Mouse (Mus musculus) kidney, postnatal 25 days (tissue): ENCODE data around the gene Tmem125.
A peak's percentile ranks its signal among the peaks of the same experiment; 100 is the strongest.

Source experiments
- DNase-seq, 2 experiments: peaks; one replicate each; pipeline ENCODE4 v3.0.0; 2021; ENCODE audit warnings: mixed read lengths in 2 of 2

Gene Tmem125

DNA sequence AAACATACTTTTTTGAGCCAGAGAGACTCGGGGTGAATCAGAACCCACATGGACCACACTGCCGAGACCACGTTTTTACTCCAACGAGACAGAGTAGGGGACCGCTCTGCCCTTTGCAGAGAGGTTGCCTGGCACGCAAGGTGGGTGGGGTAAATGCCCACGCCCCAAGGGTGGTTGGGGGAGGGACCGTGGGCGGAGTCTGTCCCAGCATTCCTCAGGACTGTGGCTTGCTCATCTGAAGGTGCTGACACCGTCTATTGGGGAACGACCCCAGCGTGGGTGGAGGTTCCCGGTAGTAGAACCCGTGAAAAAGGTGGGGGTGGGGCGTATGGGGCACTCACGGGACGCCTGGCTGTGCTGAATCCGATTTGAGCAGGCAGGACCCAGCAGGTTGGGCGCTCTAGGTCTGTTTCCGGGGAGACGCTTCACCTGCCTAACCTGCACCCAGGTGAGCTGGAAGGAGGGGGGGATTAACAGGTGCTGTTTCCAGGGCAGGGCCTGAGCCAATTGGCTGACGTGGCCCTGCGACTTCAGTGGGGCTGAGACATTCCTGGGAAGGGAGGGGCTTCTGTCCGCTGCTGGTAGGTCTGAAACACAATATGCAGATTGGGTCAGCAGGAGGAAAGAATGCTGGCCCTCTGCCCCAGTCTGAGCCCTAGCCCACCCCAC, at the start of gene Tmem125:
Gene Tmem125 (minus strand): TSS at position 453 of the 669 bp plus-strand sequence.
- DNase-seq, result peak; percentile 91 to 95

DNA sequence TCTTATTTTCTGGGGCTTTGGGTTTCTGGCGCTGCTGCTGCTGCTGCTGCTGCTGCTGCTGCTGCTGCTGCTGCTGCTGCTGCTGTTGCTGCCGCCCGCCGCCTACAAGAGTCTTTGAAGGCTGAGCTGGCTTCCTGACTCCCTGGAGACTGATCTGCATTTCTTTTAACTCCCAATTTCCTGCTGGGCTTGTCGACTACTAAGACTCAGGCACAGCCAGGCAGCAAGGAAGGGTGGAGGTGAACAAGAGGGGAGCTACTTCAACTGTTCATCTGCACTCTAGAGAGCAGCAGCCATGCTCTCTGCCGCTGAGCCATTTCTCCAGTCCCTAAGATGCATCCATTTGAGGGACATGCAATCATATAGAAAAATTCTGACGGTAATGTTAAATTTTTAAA, 45.9 kb upstream of the Tmem125 start:
- DNase-seq, result no peak

- DNase-seq, result no peak
Measured at GRCm38 (mm10) chr4:118589053-118589732, 45.3 kb upstream of the Tmem125 start.

DNA sequence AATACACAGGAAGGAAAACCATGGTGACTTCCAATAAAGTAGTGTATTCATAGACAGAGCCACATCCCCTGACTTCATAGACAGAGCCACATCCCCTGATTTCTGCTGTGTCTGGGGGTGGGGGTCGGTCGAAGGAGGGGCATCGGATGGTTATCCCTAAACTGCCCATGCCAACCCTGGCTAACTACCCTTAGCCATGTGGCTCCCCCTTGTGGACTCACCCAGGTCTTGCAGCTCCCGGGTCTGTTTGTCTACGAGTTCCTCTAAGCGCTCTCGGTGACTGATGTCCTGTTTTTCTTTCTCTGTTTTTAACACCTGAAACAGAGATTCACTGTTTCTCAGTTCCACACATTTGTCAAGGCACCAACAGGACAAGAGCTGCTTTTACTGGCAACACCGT, 38.8 kb upstream of the Tmem125 start:
- no peak for DNase-seq

GRCm38 (mm10) chr4:118581508-118581907, 37.7 kb upstream of the Tmem125 start:
- peak in 1 of 2 experiments; percentile 48 for DNase-seq

DNA sequence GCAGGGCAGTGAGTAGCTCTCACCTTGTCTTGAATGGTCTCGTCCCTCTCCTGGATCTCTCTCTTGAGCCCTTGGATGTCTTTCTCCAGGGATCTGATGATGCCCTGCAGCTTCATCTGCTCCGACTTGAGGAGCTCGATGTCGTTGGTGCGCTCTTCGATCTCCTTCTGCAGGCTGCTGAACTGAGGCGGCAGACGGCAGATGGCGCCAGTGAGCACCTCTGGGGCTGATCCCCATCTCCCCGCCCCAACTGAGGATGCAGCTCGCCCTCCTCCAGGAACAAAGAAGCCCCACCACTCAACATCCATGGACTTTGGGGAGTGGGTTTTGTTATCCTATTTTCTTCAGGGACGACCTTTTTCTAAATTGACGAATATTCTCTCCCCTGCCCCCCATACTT, 35.5 kb upstream of the Tmem125 start:
- peak in 1 of 2 experiments; percentile 43 for DNase-seq

- peak; percentile 79 to 90 for DNase-seq
Measured at GRCm38 (mm10) chr4:118576097-118576496, 32.3 kb upstream of the Tmem125 start.

DNA sequence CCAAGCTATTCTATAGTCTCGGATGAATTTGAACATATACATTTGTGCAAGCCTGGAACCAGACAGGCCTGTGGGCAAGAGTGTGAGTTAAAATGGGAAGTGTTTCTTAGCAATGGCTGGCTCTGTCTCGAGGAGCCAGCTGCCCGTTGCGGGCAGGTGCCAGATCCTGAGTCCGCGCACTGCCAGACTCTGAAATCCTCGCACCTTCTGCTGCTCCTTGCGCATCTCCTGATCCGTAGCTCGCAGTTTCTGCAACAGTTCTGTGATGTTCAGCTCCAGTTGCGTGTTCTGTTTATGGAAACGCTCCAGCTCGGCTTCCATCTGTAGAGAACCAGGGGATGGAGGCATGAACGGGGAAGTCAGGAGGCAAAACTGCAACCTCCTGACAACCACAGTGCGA, 27.6 kb upstream of the Tmem125 start:
- DNase-seq, result no peak

DNA sequence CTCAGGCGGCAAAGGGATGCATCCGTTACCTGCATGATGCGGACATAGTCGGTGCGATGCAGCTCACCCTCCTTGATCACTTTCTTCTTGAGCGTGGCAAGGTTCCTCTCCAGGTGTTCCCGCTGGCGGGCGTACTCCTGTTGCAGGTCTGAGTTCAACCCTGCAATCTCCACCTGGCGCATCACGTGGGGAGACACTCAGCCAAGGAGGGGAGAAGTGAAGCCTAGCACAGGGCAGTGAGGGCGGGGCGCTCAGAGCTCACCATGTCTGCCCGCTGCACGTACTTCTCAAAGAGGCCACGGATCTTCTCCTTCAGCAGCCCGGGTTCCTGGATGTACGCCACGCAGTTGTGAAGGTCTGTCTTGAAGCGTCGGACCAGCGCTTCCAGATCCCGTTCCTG, 25.5 kb upstream of the Tmem125 start:
- no peak for DNase-seq

- no peak for DNase-seq
Measured at GRCm38 (mm10) chr4:118568709-118569108, 24.9 kb upstream of the Tmem125 start.

GRCm38 (mm10) chr4:118566161-118566676, 22.4 kb upstream of the Tmem125 start:
- DNase-seq, result peak; percentile 57 to 58

DNA sequence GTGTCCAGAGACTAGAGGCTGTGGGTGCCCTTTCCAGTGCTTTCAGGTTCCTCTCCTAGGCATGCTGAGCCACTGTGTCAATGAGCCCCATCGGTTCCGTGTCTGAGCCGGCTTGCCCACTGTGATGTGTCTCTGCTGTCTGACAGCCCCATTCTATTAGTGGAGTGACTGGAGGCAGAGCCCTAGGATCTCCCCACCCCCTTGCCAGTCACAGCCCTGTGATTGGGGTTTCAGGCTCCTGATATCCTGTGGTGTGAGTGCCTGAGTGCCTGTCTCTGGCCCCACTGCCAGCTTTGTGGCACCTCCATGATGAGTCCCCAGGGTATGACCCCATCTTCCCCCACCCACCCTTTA, 21.1 kb upstream of the Tmem125 start:
- peak in 1 of 2 experiments; percentile 24 for DNase-seq

DNA sequence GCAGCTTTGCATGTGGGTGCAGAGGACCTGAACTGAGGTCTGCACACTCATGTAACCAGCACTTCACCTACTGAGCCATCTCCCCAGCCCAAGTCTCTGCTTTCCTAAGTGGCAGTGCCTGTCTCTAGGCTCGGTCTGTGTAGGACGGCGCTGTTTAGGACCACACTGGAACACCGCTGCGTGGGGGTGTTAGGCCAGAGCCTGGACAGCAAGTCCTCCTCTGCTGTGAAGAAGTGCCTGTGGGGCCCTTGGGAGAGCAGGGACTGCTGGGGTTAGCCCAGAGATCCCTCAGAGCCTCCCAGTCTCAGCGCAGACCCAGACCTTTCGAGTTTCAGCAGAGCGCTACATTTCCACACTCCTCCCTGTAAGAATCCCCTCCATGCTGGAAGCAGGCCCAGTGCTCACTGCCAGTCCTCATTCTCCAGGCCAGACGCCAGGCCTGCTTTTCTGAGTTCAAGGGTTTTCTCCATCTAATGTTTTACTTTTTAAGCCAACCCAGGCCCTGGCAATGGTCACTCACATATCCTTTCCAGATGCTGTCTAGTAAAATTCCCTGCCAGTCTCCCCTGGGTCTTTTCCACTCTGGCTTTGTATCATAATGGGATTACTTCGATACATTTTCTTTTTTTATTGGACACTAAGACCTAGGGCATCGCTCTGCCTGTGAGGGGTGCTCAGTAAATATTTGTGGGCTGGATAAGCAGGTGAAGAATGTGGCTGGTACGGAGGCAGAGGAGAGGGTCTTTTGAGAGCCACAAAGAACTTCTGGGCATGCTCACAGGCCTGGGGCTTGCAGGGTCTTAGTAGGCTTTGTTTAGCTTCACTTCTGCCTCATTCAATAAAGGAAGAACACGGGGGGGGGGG, 20.4 kb upstream of the Tmem125 start:
- DNase-seq, result peak; percentile 23 to 44

GRCm38 (mm10) chr4:118553039-118553649, 9.3 kb upstream of the Tmem125 start:
- DNase-seq, result no peak

DNA sequence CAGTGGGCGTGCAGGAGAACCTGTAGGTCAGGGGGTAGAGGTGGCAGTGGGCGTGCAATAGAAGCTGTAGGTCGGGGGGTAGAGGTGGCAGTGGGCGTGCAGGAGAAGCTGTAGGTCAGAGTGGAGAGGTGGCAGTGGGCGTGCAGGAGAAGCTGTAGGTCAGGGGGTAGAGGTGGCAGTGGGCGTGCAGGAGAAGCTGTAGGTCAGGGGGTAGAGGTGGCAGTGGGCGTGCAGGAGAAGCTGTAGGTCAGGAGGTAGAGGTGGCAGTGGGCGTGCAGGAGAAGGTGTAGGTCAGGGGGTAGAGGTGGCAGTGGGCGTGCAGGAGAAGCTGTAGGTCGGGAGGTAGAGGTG, 4.3 kb upstream of the Tmem125 start:
- peak; percentile 37 to 74 for DNase-seq

GRCm38 (mm10) chr4:118547424-118548129, 3.7 kb upstream of the Tmem125 start:
- peak; percentile 43 to 81 for DNase-seq

- peak in 1 of 2 experiments; percentile 45 for DNase-seq
Measured at GRCm38 (mm10) chr4:118544441-118545127, 740 bp upstream of the Tmem125 start.

GRCm38 (mm10) chr4:118543158-118543530, 700 bp downstream of the Tmem125 start:
- DNase-seq, result peak; percentile 59 to 84

GRCm38 (mm10) chr4:118542510-118543157, 1.2 kb downstream of the Tmem125 start:
- no peak for DNase-seq

GRCm38 (mm10) chr4:118539904-118540303, 3.9 kb downstream of the Tmem125 start:
- DNase-seq, result peak in 1 of 2 experiments; percentile 35

DNA sequence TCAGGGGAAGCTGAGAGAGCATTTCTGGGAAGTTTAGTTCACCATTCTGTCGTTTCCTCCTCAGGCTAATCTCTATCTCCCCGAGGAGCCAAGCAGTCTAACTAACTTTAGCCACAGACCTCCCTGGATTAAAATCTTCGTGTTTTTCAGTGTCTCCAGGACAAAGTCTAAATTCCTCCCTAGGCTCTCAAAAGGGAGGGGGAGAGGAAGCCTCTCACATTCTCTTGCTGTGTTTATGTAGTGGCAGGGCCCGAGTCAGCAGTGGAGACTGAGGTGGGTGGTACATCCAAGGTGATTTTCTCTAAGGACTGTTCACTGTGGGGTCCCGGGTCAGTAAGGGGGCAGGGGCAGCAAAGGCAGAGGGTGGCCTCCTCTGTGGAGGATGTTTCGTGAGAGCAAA, 6.0 kb downstream of the Tmem125 start:
- peak; percentile 59 to 62 for DNase-seq
